Mouse (Mus musculus) bone marrow, adult 2 months (tissue): ENCODE data around the gene Lrp1.

Source experiments
- CTCF ChIP-seq: fragments of 200-500 bp; IDR thresholded peaks from 2 replicates; pipeline ENCODE4 v1.5.1; 2011; ENCODE audit warnings: low read length, control low read depth; ENCODE audit not compliant: control insufficient read depth, insufficient read depth
- POLR2A ChIP-seq: fragments of 200-500 bp; IDR thresholded peaks from 2 replicates; pipeline ENCODE4 v1.6.1; 2011; ENCODE audit warnings: low read depth, mild to moderate bottlenecking, control low read depth, low read length, borderline replicate concordance; ENCODE audit not compliant: control insufficient read depth

- no peak for TF ChIP-seq CTCF
- TF ChIP-seq POLR2A, result no peak
Measured at GRCm38 (mm10) chr10:127619119-127619721, 1.7 kb downstream of the Lrp1 start.
